Mouse (Mus musculus) induced T-regulatory cell, adult 2 months (primary cell): ENCODE data around the gene Alg10b.
A peak's percentile ranks its signal among the peaks of the same experiment; 100 is the strongest.
"Not testable (repeated sequence)": the region's sequence is repeated elsewhere in the genome, so short reads cannot be mapped to it uniquely, and the experiment has no call there.

Experiments
- DNase-seq: peaks from one replicate; pipeline ENCODE4 v3.0.0-alpha.2; 2012; ENCODE audit warnings: low read depth

Gene Alg10b

GRCm38 (mm10) chr15:90223969-90224750, at the start of gene Alg10b:
Alg10b (plus strand) TSS chr15:90224311.
- peak; percentile 95 for DNase-seq

GRCm38 (mm10) chr15:90183108-90183507, 41.0 kb upstream of the Alg10b start:
- not testable (repeated sequence) for DNase-seq

GRCm38 (mm10) chr15:90183511-90183910, 40.6 kb upstream of the Alg10b start:
- no peak for DNase-seq

GRCm38 (mm10) chr15:90184743-90185142, 39.4 kb upstream of the Alg10b start:
- no peak for DNase-seq

- DNase-seq, result no peak
Measured at GRCm38 (mm10) chr15:90189477-90189876, 34.6 kb upstream of the Alg10b start.

- DNase-seq, result no peak
Measured at GRCm38 (mm10) chr15:90213946-90214345, 10.2 kb upstream of the Alg10b start.

GRCm38 (mm10) chr15:90214913-90215312, 9.2 kb upstream of the Alg10b start:
- DNase-seq, result peak; percentile 76

- peak; percentile 81 for DNase-seq
Measured at GRCm38 (mm10) chr15:90225058-90225575, 1.0 kb downstream of the Alg10b start.

- DNase-seq, result peak; percentile 29
Measured at GRCm38 (mm10) chr15:90237657-90238056, 13.5 kb downstream of the Alg10b start.

- no peak for DNase-seq
Measured at GRCm38 (mm10) chr15:90244081-90244480, 20.0 kb downstream of the Alg10b start.

GRCm38 (mm10) chr15:90249694-90250093, 25.6 kb downstream of the Alg10b start:
- peak; percentile 5 for DNase-seq

- DNase-seq, result no peak
Measured at GRCm38 (mm10) chr15:90282876-90283275, 58.8 kb downstream of the Alg10b start.
